In the genomic region with DNA sequence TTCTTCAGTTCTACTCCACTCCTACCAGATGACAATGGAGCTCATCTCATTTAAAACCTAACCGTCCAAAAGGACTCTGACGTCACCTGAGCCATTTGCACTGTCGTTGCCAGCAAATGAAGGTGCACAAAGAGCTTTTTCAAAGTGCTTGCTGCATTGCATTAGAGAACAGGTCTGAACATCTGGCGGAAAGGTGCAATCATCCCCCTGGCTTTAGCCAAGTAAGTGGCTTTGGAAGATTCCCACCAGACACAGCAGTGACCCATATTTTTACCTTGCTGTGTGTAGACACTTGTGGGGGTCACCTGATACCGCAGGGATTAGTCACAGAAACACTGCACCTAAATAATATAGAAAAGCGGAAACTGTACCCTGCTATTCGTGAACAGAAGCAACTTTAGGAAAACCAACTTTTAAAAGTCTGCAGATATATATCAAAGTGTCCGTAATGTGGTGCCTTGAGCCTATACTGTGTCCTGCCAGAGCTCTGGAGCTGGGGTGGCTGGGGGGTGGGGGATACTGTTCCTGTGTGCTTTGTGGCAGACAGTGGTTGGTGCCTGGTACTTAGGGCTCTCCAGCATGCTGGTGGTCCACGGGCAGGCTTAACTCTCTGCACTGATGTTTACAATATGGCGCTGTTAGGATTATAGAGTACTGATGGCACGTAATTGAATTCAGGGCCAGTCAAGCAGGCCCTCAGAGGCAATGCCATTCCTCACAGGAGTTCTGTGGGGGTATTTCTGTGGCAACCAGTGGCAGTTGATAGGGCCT, we compare ENCODE assay signal across 12 mouse cellular contexts.
DNase-seq lines count a peak whose midpoint lies in the region; ATAC-seq lines count a peak whose summit lies in the region.
"Had no signal": no experiment of that assay in that cellular context is flagged by ENCODE, and none has a peak within 500 bp of the region (broad histone marks: within the 10 kb centered on the region; RNA-seq: fewer than 3 reads in every experiment).

No protein-coding gene starts in this region.

- H3K9ac ChIP-seq in kidney, embryonic 14.5 days (ENCODE audit: low read depth, low read length) = no peak overlapping the region
- H3K9ac ChIP-seq in neural tube, embryonic 12.5 days = no peak overlapping the region
- H3K9ac ChIP-seq in neural tube, embryonic 15.5 days (replicated peaks) = no peak overlapping the region
- H3K9ac ChIP-seq in intestine, embryonic 15.5 days = no peak overlapping the region
- H3K9ac ChIP-seq in stomach, embryonic 16.5 days (ENCODE audit: low read length) = no peak overlapping the region
- H3K9ac ChIP-seq: liver, embryonic 15.5 days had no signal

- H3K4me2 ChIP-seq in kidney, embryonic 14.5 days (replicated peaks; ENCODE audit: low read depth, low read length) = no peak overlapping the region
- H3K4me2 ChIP-seq in neural tube, embryonic 12.5 days (replicated peaks) = peak overlapping the region; percentile 4; the same call in 1 of the 2 replicates
- no peak overlapping the region for H3K4me2 ChIP-seq in neural tube, embryonic 15.5 days
- peak overlapping the region; percentile 36 for H3K4me2 ChIP-seq in intestine, embryonic 15.5 days (replicated peaks)
- 0 out of 2 replicates have a peak overlapping the region, but pooled peaks have one; percentile 9 for H3K4me2 ChIP-seq in stomach, embryonic 16.5 days (ENCODE audit: low read depth, low read length)
- H3K4me2 ChIP-seq: liver, embryonic 15.5 days had no signal

- DNase-seq in kidney, adult 11 months = no peak
- no peak for DNase-seq in ovary, postnatal 10 days (ENCODE audit: low spot score)
- DNase-seq: adrenal gland, adult 2 months; kidney, postnatal 10 days had no signal

- ATAC-seq in kidney, embryonic 14.5 days (ENCODE audit: low FRiP score, low TSS enrichment) = 0 out of 2 replicates have a peak, but pooled peaks have one; percentile 15
- no peak for ATAC-seq in neural tube, embryonic 12.5 days (ENCODE audit: low FRiP score, low read depth)
- ATAC-seq in neural tube, embryonic 15.5 days (ENCODE audit: low FRiP score) = no peak
- peak; percentile 39 for ATAC-seq in intestine, embryonic 15.5 days
- peak; percentile 66 for ATAC-seq in stomach, embryonic 16.5 days (ENCODE audit: insufficient read depth, low FRiP score)
- no peak for ATAC-seq in granulocyte monocyte progenitor cell, adult 5-6 weeks (replicated peaks; ENCODE audit: poor library complexity, severe bottlenecking)
- ATAC-seq: Patski had no signal

- WGBS in kidney, embryonic 14.5 days = 63% methylated on average over 11 of the region's 11 CpGs
- 74% methylated on average over 11 of the region's 11 CpGs for WGBS in neural tube, embryonic 12.5 days
- 71% methylated on average over 11 of the region's 11 CpGs for WGBS in neural tube, embryonic 15.5 days
- 43% methylated on average over 11 of the region's 11 CpGs for WGBS in intestine, embryonic 15.5 days
- 39% methylated on average over 11 of the region's 11 CpGs for WGBS in stomach, embryonic 16.5 days

- H3K4me3 ChIP-seq in kidney, embryonic 14.5 days (ENCODE audit: low read length) = no peak overlapping the region
- no peak overlapping the region for H3K4me3 ChIP-seq in neural tube, embryonic 12.5 days
- H3K4me3 ChIP-seq in neural tube, embryonic 15.5 days (replicated peaks) = no peak overlapping the region
- no peak overlapping the region for H3K4me3 ChIP-seq in intestine, embryonic 15.5 days (replicated peaks)
- no peak overlapping the region for H3K4me3 ChIP-seq in stomach, embryonic 16.5 days (replicated peaks; ENCODE audit: low read length)
- H3K4me3 ChIP-seq: liver, embryonic 15.5 days had no signal

- H3K36me3 ChIP-seq in kidney, embryonic 14.5 days (ENCODE audit: control insufficient read depth, insufficient read depth, low read length) = peaks cover 4% of the 10 kb centered on the region
- H3K36me3 ChIP-seq in neural tube, embryonic 12.5 days = peaks cover 3% of the 10 kb centered on the region; the same call in 1 of the 2 replicates
- no peaks in the 10 kb centered on the region for H3K36me3 ChIP-seq in neural tube, embryonic 15.5 days
- 0 out of 2 replicates have a peak, but pooled peaks cover 5% of the 10 kb centered on the region for H3K36me3 ChIP-seq in intestine, embryonic 15.5 days
- no peaks in the 10 kb centered on the region for H3K36me3 ChIP-seq in stomach, embryonic 16.5 days (ENCODE audit: control insufficient read depth, insufficient read depth, low read length)

- H3K27me3 ChIP-seq in kidney, embryonic 14.5 days (ENCODE audit: control insufficient read depth, insufficient read depth, low read length) = no peaks in the 10 kb centered on the region
- H3K27me3 ChIP-seq in neural tube, embryonic 12.5 days (replicated peaks) = no peaks in the 10 kb centered on the region
- H3K27me3 ChIP-seq in neural tube, embryonic 15.5 days (replicated peaks) = no peaks in the 10 kb centered on the region
- H3K27me3 ChIP-seq in intestine, embryonic 15.5 days (replicated peaks) = no peaks in the 10 kb centered on the region
- no peaks in the 10 kb centered on the region for H3K27me3 ChIP-seq in stomach, embryonic 16.5 days (ENCODE audit: control insufficient read depth, insufficient read depth, low read length)
- H3K27me3 ChIP-seq: liver, embryonic 15.5 days; Patski had no signal

- H3K9me3 ChIP-seq in kidney, embryonic 14.5 days (ENCODE audit: control insufficient read depth, low read length) = no peaks in the 10 kb centered on the region; the same call in 1 of the 2 replicates
- no peaks in the 10 kb centered on the region for H3K9me3 ChIP-seq in neural tube, embryonic 12.5 days
- no peaks in the 10 kb centered on the region for H3K9me3 ChIP-seq in neural tube, embryonic 15.5 days (replicated peaks)
- H3K9me3 ChIP-seq in intestine, embryonic 15.5 days = no peaks in the 10 kb centered on the region
- no peaks in the 10 kb centered on the region for H3K9me3 ChIP-seq in stomach, embryonic 16.5 days (replicated peaks; ENCODE audit: control insufficient read depth, low read length)
- H3K9me3 ChIP-seq: liver, embryonic 15.5 days had no signal

- peak overlapping the region; percentile 4; the same call in 1 of the 2 replicates for H3K27ac ChIP-seq in kidney, embryonic 14.5 days (ENCODE audit: low read depth, low read length)
- no peak overlapping the region for H3K27ac ChIP-seq in neural tube, embryonic 12.5 days
- no peak overlapping the region for H3K27ac ChIP-seq in neural tube, embryonic 15.5 days (replicated peaks)
- peak overlapping the region; percentile 42 for H3K27ac ChIP-seq in intestine, embryonic 15.5 days
- H3K27ac ChIP-seq in stomach, embryonic 16.5 days (ENCODE audit: low read length) = peak overlapping the region; percentile 66

- peaks cover 48% of the 10 kb centered on the region for H3K4me1 ChIP-seq in kidney, embryonic 14.5 days (ENCODE audit: control insufficient read depth, insufficient read depth, low read length)
- peaks cover 12% of the 10 kb centered on the region for H3K4me1 ChIP-seq in neural tube, embryonic 12.5 days
- 0 out of 2 replicates have a peak, but pooled peaks cover 5% of the 10 kb centered on the region for H3K4me1 ChIP-seq in neural tube, embryonic 15.5 days
- H3K4me1 ChIP-seq in intestine, embryonic 15.5 days (replicated peaks) = peaks cover 22% of the 10 kb centered on the region
- H3K4me1 ChIP-seq in stomach, embryonic 16.5 days (ENCODE audit: control insufficient read depth, insufficient read depth, low read length) = peaks cover 27% of the 10 kb centered on the region

Comparison
In these comparisons a context has a peak if more than half of its experiments do, and no peak if none do; other contexts are left out.
1. H3K4me2 ChIP-seq: peak in neural tube, embryonic 12.5 days (single experiment), intestine, embryonic 15.5 days (single experiment) and stomach, embryonic 16.5 days (single experiment); none in kidney, embryonic 14.5 days (single experiment) and neural tube, embryonic 15.5 days (single experiment).
2. ATAC-seq: peak in kidney, embryonic 14.5 days (single experiment), intestine, embryonic 15.5 days (single experiment) and stomach, embryonic 16.5 days (single experiment); none in neural tube, embryonic 12.5 days (single experiment), neural tube, embryonic 15.5 days (single experiment) and granulocyte monocyte progenitor cell, adult 5-6 weeks (single experiment).
3. H3K27ac ChIP-seq: peak in kidney, embryonic 14.5 days (single experiment), intestine, embryonic 15.5 days (single experiment) and stomach, embryonic 16.5 days (single experiment); none in neural tube, embryonic 12.5 days (single experiment) and neural tube, embryonic 15.5 days (single experiment).